Mouse (Mus musculus): ENCODE data around the gene Tmem181a.
"Not testable (repeated sequence)": the region's sequence is repeated elsewhere in the genome, so short reads cannot be mapped to it uniquely, and the experiment has no call there.

Gene Tmem181a

GRCm38 (mm10) chr17:6305656-6306270 is 49.1 kb downstream of the Tmem181a start:
- not testable (repeated sequence) for DNase-seq (ENCODE audit: low spot score in 2 of 2)

GRCm38 (mm10) chr17:6306503-6306902 is 49.8 kb downstream of the Tmem181a start:
- DNase-seq (ENCODE audit: low spot score in 2 of 2): not testable (repeated sequence)

GRCm38 (mm10) chr17:6311716-6312115 is 55.1 kb downstream of the Tmem181a start:
- DNase-seq (ENCODE audit: low spot score in 2 of 2): not testable (repeated sequence)

- not testable (repeated sequence) for DNase-seq (ENCODE audit: low spot score in 2 of 2)
Observed at GRCm38 (mm10) chr17:6312755-6313154, 56.1 kb downstream of the Tmem181a start.

- not testable (repeated sequence) for DNase-seq (ENCODE audit: low spot score in 2 of 2)
Observed at GRCm38 (mm10) chr17:6314493-6314892, 57.8 kb downstream of the Tmem181a start.

GRCm38 (mm10) chr17:6315706-6316105 is 59.0 kb downstream of the Tmem181a start:
- not testable (repeated sequence) for DNase-seq (ENCODE audit: low spot score in 2 of 2)

- peak; percentile 73 to 81 for DNase-seq (ENCODE audit: low spot score in 2 of 2)
Observed at GRCm38 (mm10) chr17:6316379-6317126, 59.9 kb downstream of the Tmem181a start.

- peak; percentile 100 for DNase-seq (ENCODE audit: low spot score in 2 of 2)
Observed at GRCm38 (mm10) chr17:6317339-6317985, 60.8 kb downstream of the Tmem181a start, which contains the start of gene Dynlt1a. Gene Dynlt1a, minus strand, starts transcription at chr17:6317500.

- not testable (repeated sequence) for DNase-seq (ENCODE audit: low spot score in 2 of 2)
Observed at GRCm38 (mm10) chr17:6321081-6321777, 64.6 kb downstream of the Tmem181a start.

- DNase-seq (ENCODE audit: low spot score in 2 of 2): not testable (repeated sequence)
Observed at GRCm38 (mm10) chr17:6321778-6322101, 65.1 kb downstream of the Tmem181a start.

GRCm38 (mm10) chr17:6325021-6325420 is 68.4 kb downstream of the Tmem181a start:
- DNase-seq (ENCODE audit: low spot score in 2 of 2): not testable (repeated sequence)

GRCm38 (mm10) chr17:6325543-6325942 is 68.9 kb downstream of the Tmem181a start:
- not testable (repeated sequence) for DNase-seq (ENCODE audit: low spot score in 2 of 2)

- DNase-seq (ENCODE audit: low spot score in 2 of 2): not testable (repeated sequence)
Observed at GRCm38 (mm10) chr17:6327554-6327953, 70.9 kb downstream of the Tmem181a start.

GRCm38 (mm10) chr17:6328997-6329396 is 72.3 kb downstream of the Tmem181a start:
- DNase-seq (ENCODE audit: low spot score in 2 of 2): not testable (repeated sequence)

- not testable (repeated sequence) for DNase-seq (ENCODE audit: low spot score in 2 of 2)
Observed at GRCm38 (mm10) chr17:6342606-6343294, 86.1 kb downstream of the Tmem181a start.

- DNase-seq (ENCODE audit: low spot score in 2 of 2): peak; percentile 6 to 34
Observed at GRCm38 (mm10) chr17:6355256-6355655, 98.6 kb downstream of the Tmem181a start.
